In genomic region chr9:60819340-60819739, GRCm38 (mm10) we compare ENCODE assay signal across 8 mouse cellular contexts. TPM values are rescaled to one million over a fixed set of nuclear protein-coding genes. Genes with fewer than 3 reads are reported as not detected.
DNase-seq lines count a peak whose midpoint lies in the region; ATAC-seq and TF ChIP-seq lines count a peak whose summit lies in the region.

No protein-coding gene starts in this region.

- no peak for TF ChIP-seq EP300 in heart, adult 2 months (IDR thresholded peaks at IDR 0.05; ENCODE audit: insufficient read depth, low read depth, low read length)
- no peak for TF ChIP-seq EP300 in liver, embryonic 14.5 days (IDR thresholded peaks at IDR 0.05; ENCODE audit: low read depth)

- intact Hi-C loops in heart, adult 2 months (cut with DNase I), result loop anchor here (1.0 to 2.0 kb wide), 2 partner anchors 39 to 61 kb away; no protein-coding TSS in a partner anchor

- H3K27me3 ChIP-seq in heart, adult 2 months (ENCODE audit: control insufficient read depth, insufficient read depth, low read length), result no peaks in the 10 kb centered on the region
- no peaks in the 10 kb centered on the region for H3K27me3 ChIP-seq in heart, embryonic 10.5 days (ENCODE audit: insufficient read depth, poor library complexity, severe bottlenecking)
- no peaks in the 10 kb centered on the region for H3K27me3 ChIP-seq in lung, embryonic 14.5 days (ENCODE audit: insufficient read depth, low read length)
- no peaks in the 10 kb centered on the region for H3K27me3 ChIP-seq in liver, embryonic 14.5 days (ENCODE audit: control insufficient read depth, insufficient read depth, low read length)
- H3K27me3 ChIP-seq in forebrain, embryonic 13.5 days, result no peaks in the 10 kb centered on the region

- no peak for DNase-seq in heart, adult 2 months
- no peak for DNase-seq in heart, embryonic 10.5 days (ENCODE audit: low spot score)
- DNase-seq in lung, embryonic 14.5 days, result peak; percentile 86
- no peak for DNase-seq in lung, adult 18-20 months
- DNase-seq in MN1 (ENCODE audit: low spot score), result peak; percentile 56
- DNase-seq in liver, embryonic 14.5 days (ENCODE audit: low read depth in 3 of 3, low spot score in 3 of 3), result peak; percentile 11 to 17 (median 17)
- DNase-seq in frontal cortex, postnatal 10 days (ENCODE audit: low spot score in 2 of 2), result no peak

- H3K79me2 ChIP-seq in heart, adult 2 months (replicated peaks; ENCODE audit: control insufficient read depth, insufficient read depth, low read length), result peaks cover 6% of the 10 kb centered on the region

- H3K4me2 ChIP-seq in lung, embryonic 14.5 days, result no peak overlapping the region
- no peak overlapping the region for H3K4me2 ChIP-seq in liver, embryonic 14.5 days (ENCODE audit: low read depth)
- H3K4me2 ChIP-seq in forebrain, embryonic 13.5 days, result no peak overlapping the region

- H3K27ac ChIP-seq in heart, adult 2 months, result no peak overlapping the region
- H3K27ac ChIP-seq in heart, embryonic 10.5 days, result no peak overlapping the region
- H3K27ac ChIP-seq in lung, embryonic 14.5 days (ENCODE audit: low read depth), result no peak overlapping the region
- no peak overlapping the region for H3K27ac ChIP-seq in liver, embryonic 14.5 days
- H3K27ac ChIP-seq in forebrain, embryonic 13.5 days, result no peak overlapping the region; the same call in 1 of the 2 replicates

- TF ChIP-seq POLR2A in heart, adult 2 months (IDR thresholded peaks at IDR 0.05; ENCODE audit: insufficient read depth, low read depth, low read length), result no peak

- 6% methylated on average over 1 of the region's 1 CpGs for WGBS in heart, adult 2 months
- WGBS in heart, embryonic 10.5 days, result 23% methylated on average over 1 of the region's 1 CpGs
- WGBS in lung, embryonic 14.5 days, result 18% methylated on average over 1 of the region's 1 CpGs
- 4% methylated on average over 1 of the region's 1 CpGs for WGBS in liver, embryonic 14.5 days (ENCODE audit: insufficient replicate concordance)
- 9% methylated on average over 1 of the region's 1 CpGs for WGBS in forebrain, embryonic 13.5 days

- no peaks in the 10 kb centered on the region; the same call in 1 of the 2 replicates for H3K36me3 ChIP-seq in heart, adult 2 months (ENCODE audit: control insufficient read depth, insufficient read depth, low read length)
- H3K36me3 ChIP-seq in heart, embryonic 10.5 days, result peaks cover 14% of the 10 kb centered on the region
- H3K36me3 ChIP-seq in lung, embryonic 14.5 days (ENCODE audit: insufficient read depth), result no peaks in the 10 kb centered on the region
- H3K36me3 ChIP-seq in liver, embryonic 14.5 days (replicated peaks; ENCODE audit: control insufficient read depth, insufficient read depth, low read depth), result no peaks in the 10 kb centered on the region
- no peaks in the 10 kb centered on the region for H3K36me3 ChIP-seq in forebrain, embryonic 13.5 days (ENCODE audit: poor library complexity, severe bottlenecking)

- no peaks in the 10 kb centered on the region for H3K9me3 ChIP-seq in heart, embryonic 10.5 days
- H3K9me3 ChIP-seq in lung, embryonic 14.5 days (ENCODE audit: low read depth, low read length), result no peaks in the 10 kb centered on the region
- H3K9me3 ChIP-seq in liver, embryonic 14.5 days (ENCODE audit: control insufficient read depth, low read length), result no peaks in the 10 kb centered on the region
- no peaks in the 10 kb centered on the region for H3K9me3 ChIP-seq in forebrain, embryonic 13.5 days (replicated peaks)

- no peak overlapping the region for H3K4me3 ChIP-seq in heart, adult 2 months
- no peak overlapping the region for H3K4me3 ChIP-seq in heart, embryonic 10.5 days
- no peak overlapping the region for H3K4me3 ChIP-seq in lung, embryonic 14.5 days (ENCODE audit: low read depth, low read length)
- no peak overlapping the region for H3K4me3 ChIP-seq in liver, embryonic 14.5 days (ENCODE audit: insufficient read depth in 1 of 2, low read depth in 2 of 2, low read length in 2 of 2)
- H3K4me3 ChIP-seq in forebrain, embryonic 13.5 days, result no peak overlapping the region

- no peak for ATAC-seq in lung, embryonic 14.5 days (ENCODE audit: insufficient read depth)
- ATAC-seq in liver, embryonic 14.5 days (ENCODE audit: insufficient read depth), result no peak
- ATAC-seq in forebrain, embryonic 13.5 days, result no peak

- peaks cover 9% of the 10 kb centered on the region for H3K4me1 ChIP-seq in heart, adult 2 months (ENCODE audit: control insufficient read depth, insufficient read depth, low read length)
- peaks cover 22% of the 10 kb centered on the region for H3K4me1 ChIP-seq in heart, embryonic 10.5 days
- 0 out of 2 replicates have a peak, but pooled peaks cover under 1% of the 10 kb centered on the region for H3K4me1 ChIP-seq in lung, embryonic 14.5 days (ENCODE audit: insufficient read depth)
- peaks cover 0 to 2% of the 10 kb centered on the region in 2 experiments; a peak in 1 of 4 replicates for H3K4me1 ChIP-seq in liver, embryonic 14.5 days (replicated peaks; ENCODE audit: control insufficient read depth in 2 of 2, insufficient read depth in 2 of 2, low read length in 1 of 2)
- H3K4me1 ChIP-seq in forebrain, embryonic 13.5 days, result no peaks in the 10 kb centered on the region

- no peak overlapping the region for H3K9ac ChIP-seq in heart, adult 2 months (ENCODE audit: low read depth, low read length)
- H3K9ac ChIP-seq in lung, embryonic 14.5 days, result no peak overlapping the region
- no peak overlapping the region for H3K9ac ChIP-seq in liver, embryonic 14.5 days (replicated peaks)
- no peak overlapping the region for H3K9ac ChIP-seq in forebrain, embryonic 13.5 days

- TF ChIP-seq CTCF in heart, adult 2 months (IDR thresholded peaks at IDR 0.05), result peak; percentile 89
- peak; percentile 71 for TF ChIP-seq CTCF in lung, embryonic 14.5 days (IDR thresholded peaks at IDR 0.05; ENCODE audit: low read depth)
- TF ChIP-seq CTCF in liver, embryonic 14.5 days (IDR thresholded peaks at IDR 0.05; ENCODE audit: low read depth), result peak; percentile 54; the same call in 1 of the 2 replicates

RNA-seq across cellular contexts. Expression of gene Uaca, which starts 25.0 kb away (rescaled TPM):
- 10 to 100 TPM; 42.7 to 53.5 TPM for total RNA-seq in heart, adult 2 months (2021)
- 10.6 and 14.8 TPM in 2 replicates for polyA plus RNA-seq in heart, adult 2 months (2012; rRNA removed)
- polyA plus RNA-seq in heart, embryonic 10.5 days (2016; fragmentation: Nextera tagmentation; extraction: Ambion mirVana), result 34.3 and 39.5 TPM in 2 replicates
- polyA plus RNA-seq in lung, embryonic 14.5 days (2014; fragmentation: Nextera tagmentation; extraction: Ambion mirVana), result 16.1 and 28.3 TPM in 2 replicates
- polyA plus RNA-seq in liver, embryonic 14.5 days (2012; rRNA removed), result 0.95 and 1.9 TPM in 2 replicates
- polyA plus RNA-seq in liver, embryonic 14.5 days (2014; fragmentation: Nextera tagmentation; extraction: Ambion mirVana), result 0.62 and 2.1 TPM in 2 replicates
- polyA plus RNA-seq in forebrain, embryonic 13.5 days (2015; fragmentation: Nextera tagmentation; extraction: Ambion mirVana), result 17.6 and 21.0 TPM in 2 replicates

Comparison
In these comparisons a context has a peak if more than half of its experiments do, and no peak if none do; other contexts are left out.
1. DNase-seq: peak in lung, embryonic 14.5 days (single experiment), MN1 (single experiment) and liver, embryonic 14.5 days (3 of 3); none in heart, adult 2 months (0 of 2), heart, embryonic 10.5 days (single experiment), lung, adult 18-20 months (0 of 2) and frontal cortex, postnatal 10 days (0 of 2).
2. Peak in every context shown above with its lines, with median percentiles within 50 percentile points of each other: CTCF ChIP-seq.